Mouse (Mus musculus): ENCODE results near the gene Sowaha.
"Not testable (repeated sequence)": the region's sequence is repeated elsewhere in the genome, so short reads cannot be mapped to it uniquely, and the experiment has no call there.

The Sowaha gene

GRCm38 (mm10) chr11:53445562-53445961 is 34.5 kb downstream of the Sowaha start:
- in situ Hi-C loops (cut with MboI; ENCODE audit: low sequenced_read_pairs) = no loop called here

GRCm38 (mm10) chr11:53443861-53444260 is 36.2 kb downstream of the Sowaha start:
- in situ Hi-C loops (cut with MboI; ENCODE audit: low sequenced_read_pairs) = no loop called here

GRCm38 (mm10) chr11:53441921-53442320 is 38.2 kb downstream of the Sowaha start:
- in situ Hi-C loops (cut with MboI; ENCODE audit: low sequenced_read_pairs) = no loop called here

GRCm38 (mm10) chr11:53436338-53436737 is 43.7 kb downstream of the Sowaha start:
- in situ Hi-C loops (cut with MboI; ENCODE audit: low sequenced_read_pairs) = no loop called here

GRCm38 (mm10) chr11:53435504-53435903 is 44.6 kb downstream of the Sowaha start:
- in situ Hi-C loops (cut with MboI; ENCODE audit: low sequenced_read_pairs) = no loop called here

- in situ Hi-C loops (cut with MboI; ENCODE audit: low sequenced_read_pairs) = no loop called here
These were observed 47.0 kb downstream of the Sowaha start for GRCm38 (mm10) chr11:53433057-53433456.

- in situ Hi-C loops (cut with MboI; ENCODE audit: low sequenced_read_pairs) = no loop called here
These were observed 48.6 kb downstream of the Sowaha start for GRCm38 (mm10) chr11:53431347-53432056.

GRCm38 (mm10) chr11:53430670-53431346 is 49.3 kb downstream of the Sowaha start, which contains the start of the genes Uqcrq and Gdf9:
TSS of gene Uqcrq (minus strand) at chr11:53430831.
TSS of gene Gdf9 (plus strand) at chr11:53431023.
- in situ Hi-C loops (cut with MboI; ENCODE audit: low sequenced_read_pairs) = no loop called here

GRCm38 (mm10) chr11:53430300-53430669 is 49.8 kb downstream of the Sowaha start:
- in situ Hi-C loops (cut with MboI; ENCODE audit: low sequenced_read_pairs) = no loop called here

GRCm38 (mm10) chr11:53429182-53429581 is 50.9 kb downstream of the Sowaha start:
- in situ Hi-C loops (cut with MboI; ENCODE audit: low sequenced_read_pairs) = no loop called here

GRCm38 (mm10) chr11:53428716-53429057 is 51.4 kb downstream of the Sowaha start:
- in situ Hi-C loops (cut with MboI; ENCODE audit: low sequenced_read_pairs) = no loop called here

GRCm38 (mm10) chr11:53427993-53428715 is 51.9 kb downstream of the Sowaha start:
- in situ Hi-C loops (cut with MboI; ENCODE audit: low sequenced_read_pairs) = no loop called here

GRCm38 (mm10) chr11:53426914-53427313 is 53.2 kb downstream of the Sowaha start:
- in situ Hi-C loops (cut with MboI; ENCODE audit: low sequenced_read_pairs) = not testable (repeated sequence)

Data from CH12F3 (cell line).